Mouse (Mus musculus): ENCODE results near the gene Fam20c.

The Fam20c gene

DNA sequence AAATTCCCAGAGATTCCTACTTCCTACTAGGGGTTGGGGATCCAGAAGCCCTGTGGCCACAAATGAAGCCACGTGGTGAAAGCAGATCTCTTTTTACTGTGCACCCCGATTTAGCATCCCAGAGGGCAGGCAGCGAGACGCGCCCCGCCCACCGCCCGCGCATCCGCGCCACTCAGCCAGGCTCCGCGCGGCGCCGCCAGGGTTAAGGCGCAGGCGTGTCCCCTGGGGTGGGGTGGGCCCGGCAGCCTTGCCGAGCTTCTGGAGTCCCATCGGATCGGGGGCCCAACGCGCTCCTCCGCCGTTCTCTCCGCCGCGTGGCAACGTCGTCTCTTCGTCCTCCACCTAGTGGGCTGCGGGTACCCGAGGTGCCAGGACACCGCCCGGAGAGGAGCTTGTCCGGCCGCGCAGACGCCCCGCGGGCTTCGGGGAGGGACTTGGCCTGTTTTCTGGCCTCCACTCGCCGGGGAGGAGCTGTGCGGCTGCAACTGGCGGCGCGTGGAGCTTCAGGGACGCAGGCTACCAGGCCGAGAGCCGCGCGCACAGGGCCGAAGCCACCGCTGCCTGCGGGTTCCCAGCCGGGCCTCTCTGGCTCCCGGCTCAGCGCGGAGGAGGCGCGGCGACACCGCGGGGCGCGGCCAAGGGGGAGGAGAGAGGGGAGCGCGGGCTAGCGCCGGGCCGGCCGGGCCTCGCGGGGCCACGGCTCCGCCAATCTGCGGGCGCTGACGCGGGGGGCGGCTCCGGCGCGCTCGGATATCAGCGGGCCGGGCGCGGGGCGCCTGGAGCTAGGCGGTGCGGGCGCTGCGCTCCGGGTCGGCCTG, at the start of gene Fam20c:
Fam20c (plus strand) TSS at position 212 of the 818 bp plus-strand sequence.
- peak; percentile 79 for DNase-seq

GRCm38 (mm10) chr5:138707367-138707766, 46.9 kb upstream of the Fam20c start:
- DNase-seq = no peak

GRCm38 (mm10) chr5:138708591-138708990, 45.7 kb upstream of the Fam20c start:
- no peak for DNase-seq

DNA sequence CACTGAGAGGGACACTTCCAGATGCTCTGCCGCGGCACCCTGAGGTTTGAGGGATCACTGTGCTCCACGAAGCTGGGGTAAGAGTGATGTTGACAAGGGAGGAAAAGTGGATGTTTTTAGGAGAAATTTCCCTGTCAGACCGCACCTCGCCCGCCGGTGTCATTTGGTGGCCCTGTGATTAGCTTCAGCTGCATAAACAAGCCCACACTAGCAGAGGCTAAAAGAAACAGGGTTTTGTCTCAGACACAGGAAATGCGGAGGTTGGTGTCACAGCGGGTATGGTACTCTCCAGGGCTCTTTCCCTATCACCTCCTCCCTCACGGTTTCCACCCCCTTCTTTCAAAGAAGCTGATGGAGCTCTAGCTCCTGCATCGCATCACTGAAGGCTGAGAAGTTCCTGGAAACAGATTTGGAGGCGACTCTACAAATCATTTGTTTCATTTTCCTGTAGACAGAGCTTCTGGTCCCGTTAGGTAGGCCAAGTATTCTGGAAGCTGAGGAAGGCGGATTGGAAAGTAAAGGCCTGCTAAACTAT, 38.7 kb upstream of the Fam20c start:
- DNase-seq = no peak

GRCm38 (mm10) chr5:138720329-138721190, 33.8 kb upstream of the Fam20c start:
- no peak for DNase-seq

- no peak for DNase-seq
Observed at GRCm38 (mm10) chr5:138724417-138724816, 29.9 kb upstream of the Fam20c start.

- DNase-seq = no peak
Observed at GRCm38 (mm10) chr5:138725151-138725550, 29.2 kb upstream of the Fam20c start.

- no peak for DNase-seq
Observed at GRCm38 (mm10) chr5:138730863-138731262, 23.5 kb upstream of the Fam20c start.

DNA sequence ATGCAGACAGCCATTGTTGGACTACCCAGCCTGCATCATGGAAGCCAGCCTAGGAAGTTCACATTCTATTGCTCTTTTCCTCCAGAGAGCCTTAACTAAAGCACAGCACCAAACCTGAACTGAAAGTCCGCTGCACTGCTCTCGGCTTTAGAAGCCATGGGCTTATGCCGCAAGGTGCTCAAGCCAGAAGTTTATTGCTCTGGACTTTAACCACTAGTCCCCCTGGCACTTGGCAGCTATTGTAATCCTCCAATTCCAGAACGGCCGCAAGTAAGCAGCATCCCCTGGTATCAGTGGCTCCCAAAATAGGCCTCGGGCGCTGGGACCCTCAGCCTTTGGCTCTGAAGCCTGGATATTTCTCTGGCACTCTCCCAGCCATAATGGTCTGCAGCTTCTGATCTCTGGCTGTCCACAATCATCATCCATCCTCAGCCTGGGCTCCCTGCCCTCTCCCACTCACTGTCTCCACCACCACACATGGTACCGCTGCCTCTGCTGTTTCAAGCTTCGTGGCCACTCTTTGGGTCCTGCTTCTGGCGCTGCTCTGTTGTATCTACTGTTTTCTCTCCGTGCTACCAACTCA, 20.9 kb upstream of the Fam20c start:
- no peak for DNase-seq

DNA sequence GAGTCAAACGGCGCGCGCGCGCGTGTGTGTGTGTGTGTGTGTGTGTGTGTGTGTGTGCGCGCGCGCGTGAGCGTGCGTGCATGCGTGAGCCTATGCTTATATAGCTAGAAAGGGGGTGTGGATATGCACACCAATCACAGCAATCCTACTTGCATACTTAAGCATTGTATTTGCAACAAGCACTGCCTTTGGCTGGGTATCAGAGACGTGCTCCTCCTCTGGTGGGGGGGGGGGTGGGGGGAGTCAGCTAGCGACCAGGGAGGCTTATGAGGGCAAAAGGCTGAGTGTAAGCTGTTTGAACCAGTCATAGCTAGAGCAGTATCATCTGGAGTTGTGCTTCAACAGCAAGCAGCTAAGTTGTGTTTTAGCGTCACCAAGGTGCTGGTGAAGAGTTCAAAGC, 20.3 kb upstream of the Fam20c start:
- no peak for DNase-seq

DNA sequence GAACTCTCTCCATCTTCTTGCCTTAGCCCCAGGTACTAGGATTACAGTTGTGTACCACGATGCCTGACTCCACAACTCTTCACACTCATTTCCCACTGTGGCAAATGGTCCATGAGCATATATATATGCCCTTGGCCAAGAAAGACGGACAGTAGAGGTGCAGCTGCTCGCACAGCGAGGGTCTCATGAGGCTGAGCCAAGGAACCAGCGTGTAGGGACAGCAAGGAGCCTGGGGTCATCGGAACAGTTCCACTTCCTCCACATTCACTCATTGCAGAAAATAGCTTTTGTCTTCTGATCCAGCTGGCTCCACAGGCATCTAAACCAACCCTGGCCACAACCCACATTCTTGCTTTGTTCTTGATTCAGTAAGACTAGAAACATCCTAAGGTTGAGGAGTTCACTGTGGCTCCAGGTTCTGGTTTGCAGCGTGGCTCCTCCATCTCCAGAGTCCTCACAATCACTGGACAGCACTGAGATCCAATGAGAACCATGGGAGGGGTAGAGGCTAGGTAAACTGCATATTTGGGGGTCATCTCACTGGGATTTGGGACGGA, 19.0 kb upstream of the Fam20c start:
- DNase-seq = no peak

DNA sequence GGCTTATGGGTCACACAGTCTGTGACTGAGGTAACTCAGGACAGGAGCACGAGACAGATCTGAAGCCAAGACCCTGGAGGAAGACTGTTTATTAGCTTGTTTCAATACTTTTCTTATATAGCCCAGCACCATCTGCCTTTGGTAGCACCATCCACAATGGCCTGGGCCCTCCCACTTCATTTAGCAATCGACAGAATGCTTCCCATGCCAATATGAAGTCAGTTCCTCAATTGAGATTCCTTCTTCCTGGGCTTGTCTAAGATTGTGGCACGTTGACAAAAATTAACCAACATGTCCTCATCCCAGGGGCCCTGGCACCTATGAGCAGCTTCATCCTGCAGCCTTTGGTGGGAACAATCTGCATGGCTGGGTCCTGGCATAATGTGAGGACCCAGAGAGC, 14.2 kb upstream of the Fam20c start:
- DNase-seq = no peak

DNA sequence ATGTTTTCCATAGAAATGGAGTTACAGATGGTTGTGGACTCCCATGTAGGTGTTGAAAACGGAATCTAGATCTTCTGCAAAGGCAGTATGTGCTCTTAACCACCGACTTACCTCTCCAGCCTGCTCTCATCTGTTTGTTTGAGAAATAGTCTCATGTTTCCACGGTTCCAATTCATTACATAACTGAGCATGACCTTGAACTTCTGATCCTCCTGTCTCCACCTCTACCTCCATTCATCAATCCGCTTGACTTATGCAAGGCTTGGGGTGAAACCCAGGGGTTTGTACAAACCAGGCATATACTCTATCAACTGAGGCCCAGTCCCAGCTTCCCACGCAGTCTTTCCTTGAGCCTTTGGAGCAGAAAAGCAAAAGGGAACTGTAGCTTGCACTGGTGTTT, 12.8 kb upstream of the Fam20c start:
- DNase-seq = no peak

- DNase-seq = no peak
Observed at GRCm38 (mm10) chr5:138742281-138742680, 12.0 kb upstream of the Fam20c start.

GRCm38 (mm10) chr5:138743631-138744030, 10.7 kb upstream of the Fam20c start:
- DNase-seq = no peak

DNA sequence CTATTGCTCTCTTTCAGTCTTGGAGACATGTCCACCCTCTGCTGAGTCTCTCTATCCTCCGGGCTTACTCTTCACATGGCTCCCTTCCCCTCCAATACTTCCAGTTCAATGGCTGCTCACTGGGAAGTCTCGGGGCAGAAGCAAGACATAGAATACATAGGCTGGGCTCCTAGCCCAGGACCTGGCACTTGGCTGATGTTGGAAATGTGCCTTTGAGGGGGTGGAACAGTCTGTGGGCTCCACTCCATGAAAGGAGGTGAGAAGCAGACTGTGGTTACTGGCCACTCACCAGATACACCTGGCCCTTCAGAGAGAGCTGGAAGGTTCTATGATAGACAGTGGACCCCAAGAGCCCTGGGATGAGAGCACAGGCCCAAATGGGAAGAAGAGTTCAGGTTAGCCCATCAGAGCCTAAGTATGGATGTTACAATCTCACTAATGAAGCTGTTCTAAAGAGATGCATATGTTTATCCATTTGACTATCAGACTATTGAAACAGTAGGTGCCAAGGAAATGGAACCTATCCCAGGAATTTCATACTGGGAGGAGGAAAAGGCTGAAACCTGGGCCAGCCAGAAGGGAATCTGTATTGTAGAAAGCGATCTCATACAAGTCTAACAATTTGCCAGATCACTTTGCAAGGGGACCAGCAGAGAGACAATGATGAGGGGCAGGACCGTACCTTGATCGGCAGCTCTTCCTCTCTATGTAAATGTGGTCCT, 8.8 kb upstream of the Fam20c start:
- no peak for DNase-seq

GRCm38 (mm10) chr5:138753269-138753668, 1.0 kb upstream of the Fam20c start:
- no peak for DNase-seq

- no peak for DNase-seq
Observed at GRCm38 (mm10) chr5:138753946-138754302, 390 bp upstream of the Fam20c start.

DNA sequence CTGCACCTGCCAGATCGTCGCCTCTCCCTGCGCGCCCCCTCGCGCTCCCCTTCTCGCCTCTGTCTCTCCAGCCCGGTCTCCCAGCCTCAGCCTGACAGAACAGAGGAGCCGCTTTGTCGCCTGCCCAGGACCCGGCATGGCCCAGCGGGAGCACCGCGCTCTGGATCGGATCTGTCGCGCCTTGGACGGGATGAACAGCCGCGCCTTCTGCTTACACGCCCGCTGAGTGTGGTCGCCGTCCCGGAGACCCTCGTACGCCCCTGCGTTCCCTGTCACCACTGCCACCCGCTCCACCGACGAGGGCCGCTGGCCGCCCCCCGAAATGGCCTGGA, 773 bp downstream of the Fam20c start:
- DNase-seq = no peak

- no peak for DNase-seq
Observed at GRCm38 (mm10) chr5:138755453-138756301, 1.4 kb downstream of the Fam20c start.

GRCm38 (mm10) chr5:138756311-138757085, 2.2 kb downstream of the Fam20c start:
- DNase-seq = peak; percentile 52

Data from layer of hippocampus, adult 9-11 months (tissue).